Mouse (Mus musculus): ENCODE measurements at regions not wholly inside any gene's neighbourhood (a gene's known extent, or its start where the extent isn't known, plus 50 kb on each side); places are given as distances from the start of the nearest gene placed in this dataset.

- Histone ChIP-seq H3K27ac (ENCODE audit: low read depth, low read length) (no peak overlapping the region), H3K4me3 (ENCODE audit: low read depth, low read length) (no peak overlapping the region), H3K4me1 (replicated peaks; ENCODE audit: control insufficient read depth, insufficient read depth, low read length) (no peaks in the 10 kb centered on the region), H3K4me2 (replicated peaks; ENCODE audit: low read depth) (no peak overlapping the region), H3K9ac (ENCODE audit: low read depth, low read length) (no peak overlapping the region), H3K36me3 (ENCODE audit: control insufficient read depth, insufficient read depth) (no peaks in the 10 kb centered on the region), H3K27me3 (replicated peaks; ENCODE audit: control insufficient read depth, insufficient read depth, low read length) (no peaks in the 10 kb centered on the region), H3K9me3 (ENCODE audit: control insufficient read depth) (no peaks in the 10 kb centered on the region)
- ATAC-seq: no peak
- 60% methylated on average over 5 of the region's 5 CpGs for WGBS
- no peak for TF ChIP-seq CTCF (IDR thresholded peaks at IDR 0.05; ENCODE audit: low read depth)
Observed at GRCm38 (mm10) chr11:6905630-6906029, 68.2 kb upstream of the Gm11983 start.

- H3K4me2 ChIP-seq (replicated peaks; ENCODE audit: low read depth): no peak overlapping the region
- no peak overlapping the region for H3K4me3 ChIP-seq (ENCODE audit: low read depth, low read length)
- TF ChIP-seq CTCF (IDR thresholded peaks at IDR 0.05; ENCODE audit: low read depth): no peak
- ATAC-seq: no peak
- 75% methylated on average over 3 of the region's 3 CpGs for WGBS
- H3K27me3 ChIP-seq (replicated peaks; ENCODE audit: control insufficient read depth, insufficient read depth, low read length): no peaks in the 10 kb centered on the region
- no peaks in the 10 kb centered on the region for H3K4me1 ChIP-seq (replicated peaks; ENCODE audit: control insufficient read depth, insufficient read depth, low read length)
- no peaks in the 10 kb centered on the region for H3K36me3 ChIP-seq (ENCODE audit: control insufficient read depth, insufficient read depth)
- no peaks in the 10 kb centered on the region for H3K9me3 ChIP-seq (ENCODE audit: control insufficient read depth)
- no peak overlapping the region for H3K27ac ChIP-seq (ENCODE audit: low read depth, low read length)
- H3K9ac ChIP-seq (ENCODE audit: low read depth, low read length): no peak overlapping the region
Observed at GRCm38 (mm10) chr11:6902991-6903390, 65.5 kb upstream of the Gm11983 start.

DNA sequence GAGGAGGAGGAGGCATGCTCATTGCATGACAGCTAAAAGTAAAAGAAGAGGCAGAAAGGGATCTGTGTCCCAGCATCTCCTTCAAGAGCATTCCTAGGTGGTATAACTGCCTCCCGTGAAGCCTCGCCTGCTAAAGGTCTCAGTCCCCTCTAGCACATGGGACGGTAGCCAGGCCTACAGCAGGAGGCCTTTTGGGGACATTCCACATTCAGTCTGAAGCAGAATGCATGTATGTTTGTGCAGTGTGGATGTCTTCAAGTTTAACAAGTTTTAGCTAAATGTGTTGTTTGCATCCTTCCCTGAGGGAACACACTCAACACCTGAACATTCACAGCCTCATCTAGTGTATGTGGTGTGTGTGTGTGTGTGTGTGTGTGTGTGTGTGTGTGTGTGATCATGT, 64.8 kb upstream of the Gm11983 start:
- ATAC-seq: no peak
- Histone ChIP-seq H3K4me2 (replicated peaks; ENCODE audit: low read depth) (no peak overlapping the region), H3K36me3 (ENCODE audit: control insufficient read depth, insufficient read depth) (no peaks in the 10 kb centered on the region), H3K9ac (ENCODE audit: low read depth, low read length) (no peak overlapping the region), H3K27ac (ENCODE audit: low read depth, low read length) (no peak overlapping the region), H3K4me1 (replicated peaks; ENCODE audit: control insufficient read depth, insufficient read depth, low read length) (no peaks in the 10 kb centered on the region), H3K4me3 (ENCODE audit: low read depth, low read length) (no peak overlapping the region), H3K9me3 (ENCODE audit: control insufficient read depth) (no peaks in the 10 kb centered on the region), H3K27me3 (replicated peaks; ENCODE audit: control insufficient read depth, insufficient read depth, low read length) (no peaks in the 10 kb centered on the region)
- TF ChIP-seq CTCF (IDR thresholded peaks at IDR 0.05; ENCODE audit: low read depth): no peak
- WGBS: 68% methylated on average over 3 of the region's 3 CpGs

- ATAC-seq: no peak
- WGBS: 46% methylated on average over 11 of the region's 11 CpGs
- Histone ChIP-seq H3K4me1 (replicated peaks; ENCODE audit: control insufficient read depth, insufficient read depth, low read length) (no peaks in the 10 kb centered on the region), H3K36me3 (ENCODE audit: control insufficient read depth, insufficient read depth) (no peaks in the 10 kb centered on the region), H3K27ac (ENCODE audit: low read depth, low read length) (no peak overlapping the region), H3K4me3 (ENCODE audit: low read depth, low read length) (no peak overlapping the region), H3K9me3 (ENCODE audit: control insufficient read depth) (no peaks in the 10 kb centered on the region), H3K4me2 (replicated peaks; ENCODE audit: low read depth) (no peak overlapping the region), H3K9ac (ENCODE audit: low read depth, low read length) (no peak overlapping the region), H3K27me3 (replicated peaks; ENCODE audit: control insufficient read depth, insufficient read depth, low read length) (no peaks in the 10 kb centered on the region)
- TF ChIP-seq CTCF (IDR thresholded peaks at IDR 0.05; ENCODE audit: low read depth): no peak
Observed at GRCm38 (mm10) chr11:6900769-6901481, 63.5 kb upstream of the Gm11983 start.

- H3K9ac ChIP-seq (ENCODE audit: low read depth, low read length): no peak overlapping the region
- 50% methylated on average over 12 of the region's 12 CpGs for WGBS
- H3K36me3 ChIP-seq (ENCODE audit: control insufficient read depth, insufficient read depth): no peaks in the 10 kb centered on the region
- no peak overlapping the region for H3K4me3 ChIP-seq (ENCODE audit: low read depth, low read length)
- H3K4me2 ChIP-seq (replicated peaks; ENCODE audit: low read depth): no peak overlapping the region
- H3K27ac ChIP-seq (ENCODE audit: low read depth, low read length): no peak overlapping the region
- no peaks in the 10 kb centered on the region for H3K9me3 ChIP-seq (ENCODE audit: control insufficient read depth)
- no peak for ATAC-seq
- no peaks in the 10 kb centered on the region for H3K4me1 ChIP-seq (replicated peaks; ENCODE audit: control insufficient read depth, insufficient read depth, low read length)
- TF ChIP-seq CTCF (IDR thresholded peaks at IDR 0.05; ENCODE audit: low read depth): no peak
- H3K27me3 ChIP-seq (replicated peaks; ENCODE audit: control insufficient read depth, insufficient read depth, low read length): no peaks in the 10 kb centered on the region
Observed at GRCm38 (mm10) chr11:6900357-6900756, 62.9 kb upstream of the Gm11983 start.

GRCm38 (mm10) chr11:6899271-6900005, 62.0 kb upstream of the Gm11983 start:
- no peak overlapping the region for H3K9ac ChIP-seq (ENCODE audit: low read depth, low read length)
- ATAC-seq: no peak
- WGBS: 52% methylated on average over 13 of the region's 13 CpGs

More at GRCm38 (mm10) chr11:6899271-6900005, 62.0 kb upstream of the Gm11983 start:
- H3K27me3 ChIP-seq (replicated peaks; ENCODE audit: control insufficient read depth, insufficient read depth, low read length): no peaks in the 10 kb centered on the region
- no peak overlapping the region for H3K27ac ChIP-seq (ENCODE audit: low read depth, low read length)
- H3K36me3 ChIP-seq (ENCODE audit: control insufficient read depth, insufficient read depth): no peaks in the 10 kb centered on the region
- H3K4me2 ChIP-seq (replicated peaks; ENCODE audit: low read depth): no peak overlapping the region
- no peak overlapping the region for H3K4me3 ChIP-seq (ENCODE audit: low read depth, low read length)
- no peak for TF ChIP-seq CTCF (IDR thresholded peaks at IDR 0.05; ENCODE audit: low read depth)
- H3K4me1 ChIP-seq (replicated peaks; ENCODE audit: control insufficient read depth, insufficient read depth, low read length): no peaks in the 10 kb centered on the region
- H3K9me3 ChIP-seq (ENCODE audit: control insufficient read depth): no peaks in the 10 kb centered on the region

Data from intestine, postnatal 0 days (tissue).